Mouse (Mus musculus): Measurements from ENCODE around the gene Pdzd3. TPM values are rescaled to one million over a fixed set of nuclear protein-coding genes. Genes with fewer than 3 reads are reported as not detected.
"Not testable (repeated sequence)": the region's sequence is repeated elsewhere in the genome, so short reads cannot be mapped to it uniquely, and the experiment has no call there.

Gene Pdzd3
- under 1 TPM; 0.86 to 0.98 TPM for total RNA-seq (2021)
- long read RNA-seq, experiment 1, partial matches to known transcripts, result 1 of 1 reads
- long read RNA-seq, experiment 1, other reads (novel, unspliced or antisense), result 0 of 1 reads
- long read RNA-seq, experiment 2, partial matches to known transcripts, result 5 of 5 reads
- long read RNA-seq, experiment 2, other reads (novel, unspliced or antisense), result 0 of 5 reads

DNA sequence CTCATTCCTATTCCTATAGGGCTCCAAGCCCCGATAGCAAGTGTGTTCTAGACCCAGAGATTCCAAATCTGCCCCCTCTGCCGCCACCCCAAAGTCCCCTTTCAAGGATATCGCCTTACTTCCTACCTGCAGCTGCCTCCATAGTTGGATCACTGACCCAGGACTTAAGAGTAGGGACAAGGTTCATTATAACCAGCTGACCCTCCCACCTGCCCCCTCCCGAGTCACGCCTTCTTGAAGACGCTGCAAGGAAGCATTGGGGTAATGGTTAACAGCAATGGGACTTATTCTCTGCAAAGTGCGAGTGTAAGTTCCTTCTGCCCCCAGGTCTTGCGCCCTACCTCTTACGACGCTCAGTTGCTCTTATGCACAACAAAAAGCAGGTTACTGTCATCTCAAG lies at the start of gene Pdzd3:
Gene Pdzd3 (minus strand): TSS at position 158 of the 400 bp plus-strand sequence.
- no peak for DNase-seq
- intact Hi-C loops (cut with DNase I; ENCODE audit: low total_unique reads), result loop anchor here (5.0 kb wide), 2 partner anchors 101 to 141 kb away; no protein-coding TSS in a partner anchor

- intact Hi-C loops (cut with DNase I; ENCODE audit: low total_unique reads); DNase-seq: not testable (repeated sequence)
These were observed 48.7 kb upstream of the Pdzd3 start for GRCm38 (mm10) chr9:44300001-44300400.

DNA sequence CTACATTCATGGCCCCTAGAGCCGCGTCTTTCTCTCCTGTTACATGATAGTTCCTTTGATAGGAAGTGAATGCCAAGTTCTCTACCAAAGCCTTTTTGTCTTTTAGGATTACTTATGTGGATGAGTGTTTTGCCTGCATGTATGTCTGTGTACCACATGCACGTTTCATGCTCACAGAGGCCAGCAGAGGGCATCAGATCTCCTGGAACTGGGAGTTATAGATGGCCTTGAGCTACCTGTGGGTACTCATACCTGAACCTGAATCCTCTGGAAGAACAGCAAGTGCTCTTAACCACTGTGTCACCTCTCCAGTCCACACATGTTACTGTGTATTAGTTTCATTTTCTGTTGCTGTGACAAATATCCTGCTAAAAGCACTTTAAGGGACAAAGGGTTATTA lies 41.2 kb upstream of the Pdzd3 start:
- intact Hi-C loops (cut with DNase I; ENCODE audit: low total_unique reads), result loop anchor here (5.0 kb wide), 1 partner anchor 65 kb away; no protein-coding TSS in a partner anchor
- DNase-seq, result no peak

DNA sequence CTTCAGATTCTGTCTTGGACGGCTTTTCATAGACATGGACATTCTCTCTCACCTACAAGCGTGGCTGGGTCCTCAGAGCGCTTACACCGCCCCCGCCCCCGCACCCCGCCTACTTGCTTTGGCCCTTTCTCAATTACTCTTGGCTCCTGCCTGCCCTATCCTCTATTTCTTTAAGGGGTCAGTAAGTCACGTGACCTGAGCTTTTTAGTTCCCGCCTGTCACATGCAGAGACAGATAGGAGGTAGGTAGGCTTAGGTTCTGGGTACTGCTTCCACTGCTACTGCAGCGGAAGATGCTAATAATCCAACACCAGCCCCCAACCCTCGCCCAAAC lies 37.7 kb upstream of the Pdzd3 start:
- DNase-seq, result no peak
- intact Hi-C loops (cut with DNase I; ENCODE audit: low total_unique reads), result no loop called here

- no peak for DNase-seq
- intact Hi-C loops (cut with DNase I; ENCODE audit: low total_unique reads), result no loop called here
These were observed 37.0 kb upstream of the Pdzd3 start, which contains the start of gene Abcg4 for GRCm38 (mm10) chr9:44288076-44288958. Abcg4 (minus strand) TSS chr9:44288615.

GRCm38 (mm10) chr9:44287401-44288075 lies 36.3 kb upstream of the Pdzd3 start:
- intact Hi-C loops (cut with DNase I; ENCODE audit: low total_unique reads), result no loop called here
- no peak for DNase-seq

GRCm38 (mm10) chr9:44287003-44287400 lies 35.7 kb upstream of the Pdzd3 start:
- intact Hi-C loops (cut with DNase I; ENCODE audit: low total_unique reads), result no loop called here
- DNase-seq, result no peak

DNA sequence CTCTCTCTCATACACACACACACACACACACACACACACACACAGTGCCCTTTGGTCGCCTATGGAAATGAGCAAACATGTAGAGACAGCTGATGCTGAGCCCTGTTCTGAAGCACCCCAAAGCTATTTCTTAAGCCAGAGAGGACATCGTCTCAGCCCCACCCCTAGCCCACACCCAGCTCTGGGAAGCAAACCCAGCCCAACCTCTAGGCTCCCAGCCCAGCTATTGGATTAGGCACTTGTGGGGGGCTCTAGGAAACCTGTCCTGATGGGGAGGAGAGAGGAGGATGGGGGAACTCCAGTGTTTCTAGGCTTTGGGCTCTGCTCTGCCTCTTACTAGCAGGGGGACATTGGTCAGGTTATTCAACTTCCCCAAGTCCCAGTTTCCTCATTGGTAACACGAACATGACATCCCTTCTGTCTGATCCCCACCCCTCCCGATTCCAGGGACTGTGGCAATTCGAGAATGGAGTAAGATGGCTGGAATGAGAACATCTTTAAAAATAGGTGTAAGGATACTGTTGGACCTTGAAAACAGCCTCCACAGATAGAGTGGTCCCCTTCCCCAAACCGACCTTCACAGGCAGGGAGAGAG lies 35.1 kb upstream of the Pdzd3 start:
- intact Hi-C loops (cut with DNase I; ENCODE audit: low total_unique reads), result no loop called here
- DNase-seq, result peak; percentile 32

DNA sequence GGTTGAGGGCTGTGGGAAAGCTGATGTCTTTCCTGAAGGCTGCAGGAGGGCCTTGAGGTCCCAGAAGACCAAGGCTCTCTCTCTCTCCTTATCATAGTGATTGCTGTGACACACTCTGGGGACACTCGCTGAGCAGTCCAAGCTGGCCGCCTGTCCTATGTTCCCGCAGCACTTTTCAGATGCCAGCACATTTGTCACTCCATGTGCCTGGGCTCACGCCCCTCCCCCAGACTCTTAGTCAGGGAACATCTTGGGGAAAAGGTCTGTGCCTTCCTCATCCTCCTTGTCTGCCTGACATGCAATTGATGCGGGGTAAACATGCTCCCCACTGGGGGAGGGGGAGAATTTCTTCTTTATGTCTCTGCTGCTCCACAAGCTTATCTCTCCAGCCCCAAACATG lies 31.9 kb upstream of the Pdzd3 start:
- intact Hi-C loops (cut with DNase I; ENCODE audit: low total_unique reads), result no loop called here
- no peak for DNase-seq

GRCm38 (mm10) chr9:44269973-44270372 lies 18.7 kb upstream of the Pdzd3 start:
- DNase-seq, result no peak
- intact Hi-C loops (cut with DNase I; ENCODE audit: low total_unique reads), result no loop called here

DNA sequence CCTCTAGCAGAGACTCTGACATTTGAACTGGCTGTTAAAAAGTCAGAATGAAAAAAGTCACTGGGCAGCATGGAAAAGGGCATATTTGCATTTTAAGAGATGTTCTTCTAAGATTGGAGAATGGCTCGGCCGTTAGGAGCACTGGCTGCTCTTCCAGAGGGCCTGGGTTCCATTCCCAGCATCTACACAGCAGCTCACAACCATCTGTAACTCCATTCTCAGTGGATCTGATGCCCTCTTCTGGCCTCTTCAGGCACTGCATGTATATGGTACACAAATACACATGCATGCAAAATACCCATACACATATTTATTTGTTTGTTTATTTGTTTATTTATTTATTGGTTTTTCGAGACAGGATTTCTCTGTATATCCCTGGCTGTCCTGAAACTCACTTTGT lies 17.8 kb upstream of the Pdzd3 start:
- DNase-seq, result no peak
- intact Hi-C loops (cut with DNase I; ENCODE audit: low total_unique reads), result no loop called here

DNA sequence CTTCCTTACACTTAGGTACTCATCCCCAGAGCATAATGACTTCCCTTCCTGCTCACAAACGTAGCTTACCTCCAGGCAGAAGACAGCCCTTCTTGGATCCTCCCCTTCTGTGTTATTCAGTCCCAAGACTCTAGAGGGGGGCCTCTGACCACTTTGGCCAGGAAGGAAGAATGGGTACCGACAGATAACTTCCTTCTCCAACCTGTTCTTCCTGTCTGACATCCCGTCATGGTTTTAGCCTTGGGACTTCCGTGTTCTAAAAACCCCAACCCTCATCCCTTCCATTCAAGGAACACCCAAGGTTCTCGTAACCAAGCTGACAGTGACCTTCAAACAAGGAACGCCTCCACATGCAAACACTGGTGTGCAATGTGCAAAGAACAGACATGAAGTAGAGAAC lies 17.2 kb upstream of the Pdzd3 start, which contains the start of gene Nlrx1:
Gene Nlrx1 (minus strand): TSS at position 168 of the 400 bp plus-strand sequence.
- intact Hi-C loops (cut with DNase I; ENCODE audit: low total_unique reads), result no loop called here
- no peak for DNase-seq

DNA sequence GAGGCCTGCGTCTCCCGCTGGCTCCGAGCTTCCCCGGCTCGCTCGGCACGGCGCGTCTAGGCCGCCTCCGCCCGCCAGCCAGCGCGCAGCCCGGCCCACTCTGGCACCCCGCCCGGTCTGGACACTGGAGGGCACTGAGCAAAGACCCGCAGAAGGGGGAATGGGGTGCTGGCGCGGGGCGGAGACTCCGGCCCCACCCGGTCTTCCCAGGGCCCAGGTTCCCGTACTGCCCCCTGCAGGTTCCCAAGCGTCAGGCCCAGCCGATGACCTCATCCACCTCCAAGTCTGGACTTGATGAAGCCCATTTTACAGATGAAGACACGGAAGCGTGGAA lies 16.7 kb upstream of the Pdzd3 start:
- intact Hi-C loops (cut with DNase I; ENCODE audit: low total_unique reads), result no loop called here
- peak; percentile 93 for DNase-seq

- DNase-seq, result no peak
- intact Hi-C loops (cut with DNase I; ENCODE audit: low total_unique reads), result no loop called here
These were observed 16.2 kb upstream of the Pdzd3 start for GRCm38 (mm10) chr9:44267319-44268026.

DNA sequence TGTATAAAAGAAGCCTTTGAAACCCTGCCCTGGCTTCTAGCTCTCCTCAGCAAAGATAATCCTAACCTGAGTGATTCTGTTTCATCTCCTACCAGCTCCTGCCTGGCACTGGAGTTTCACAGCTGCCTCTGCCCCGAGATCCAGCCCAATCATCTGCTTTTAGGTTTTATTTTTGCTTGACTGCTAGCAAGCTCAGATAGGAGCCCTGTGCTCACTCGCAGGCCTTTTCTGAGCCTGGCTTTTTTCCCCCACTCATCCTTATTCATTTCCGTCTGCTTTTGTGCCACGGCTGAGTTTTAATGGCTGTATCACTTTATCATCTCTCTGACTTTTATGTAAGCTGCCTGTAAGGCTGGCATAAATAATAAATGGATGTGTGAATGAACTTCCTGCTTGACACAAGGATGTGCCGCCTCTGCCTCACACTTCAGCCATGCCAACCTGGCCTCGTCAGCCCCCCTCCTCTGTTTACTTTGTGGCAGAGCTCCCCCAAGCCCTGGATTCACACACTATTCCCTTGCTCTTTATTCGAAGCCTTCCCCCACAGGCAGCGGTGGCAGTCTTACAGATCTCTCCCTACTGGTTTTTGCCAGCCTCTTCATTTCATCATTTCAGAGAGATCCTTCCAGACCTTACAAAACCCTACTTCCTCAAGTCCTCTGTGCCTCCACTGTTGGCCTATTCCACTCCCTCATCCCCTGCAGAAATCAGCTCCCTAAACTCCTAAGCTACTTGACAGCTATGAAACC lies 15.4 kb upstream of the Pdzd3 start:
- intact Hi-C loops (cut with DNase I; ENCODE audit: low total_unique reads), result no loop called here
- DNase-seq, result no peak

- DNase-seq, result no peak
- intact Hi-C loops (cut with DNase I; ENCODE audit: low total_unique reads), result no loop called here
These were observed 10.1 kb upstream of the Pdzd3 start for GRCm38 (mm10) chr9:44261388-44261787.

- intact Hi-C loops (cut with DNase I; ENCODE audit: low total_unique reads), result no loop called here
- no peak for DNase-seq
These were observed 7.7 kb upstream of the Pdzd3 start for GRCm38 (mm10) chr9:44259014-44259413.

- DNase-seq, result no peak
- intact Hi-C loops (cut with DNase I; ENCODE audit: low total_unique reads), result no loop called here
These were observed 4.9 kb upstream of the Pdzd3 start for GRCm38 (mm10) chr9:44256213-44256612.

GRCm38 (mm10) chr9:44255136-44255521 lies 3.9 kb upstream of the Pdzd3 start:
- DNase-seq, result no peak
- intact Hi-C loops (cut with DNase I; ENCODE audit: low total_unique reads), result no loop called here
